Mouse (Mus musculus) ES-Bruce4 (cell line): ENCODE results near the gene Nt5c1a. TPM values are rescaled to one million over a fixed set of nuclear protein-coding genes. Genes with fewer than 3 reads are reported as not detected.
A peak's percentile ranks its signal among the peaks of the same experiment; 100 is the strongest.

ENCODE experiments used
- H3K27ac ChIP-seq: 2 replicates; pipeline ENCODE4 v1.5.1; 2012; ENCODE audit warnings: low read length, inconsistent platforms; ENCODE audit not compliant: insufficient read depth
- H3K27me3 ChIP-seq: 2 replicates; pipeline ENCODE4 v1.6.1; 2012; ENCODE audit warnings: mild to moderate bottlenecking, low read length, inconsistent platforms; ENCODE audit not compliant: control insufficient read depth, poor library complexity, insufficient read depth, severe bottlenecking
- H3K36me3 ChIP-seq: 2 replicates; pipeline ENCODE4 v1.6.1; 2012; ENCODE audit warnings: inconsistent platforms, mild to moderate bottlenecking, low read length, moderate library complexity; ENCODE audit not compliant: control insufficient read depth, poor library complexity, insufficient read depth, severe bottlenecking
- H3K4me1 ChIP-seq: one replicate; pipeline ENCODE4 v1.8.1; 2011; ENCODE audit warnings: low read length; ENCODE audit not compliant: control insufficient read depth, insufficient read depth
- H3K4me3 ChIP-seq: 2 replicates; pipeline ENCODE4 v1.5.1; 2011; ENCODE audit warnings: low read depth, mild to moderate bottlenecking, low read length
- H3K9ac ChIP-seq: 2 replicates; pipeline ENCODE4 v1.6.1; 2012; ENCODE audit warnings: low read depth, mild to moderate bottlenecking, inconsistent platforms; ENCODE audit not compliant: poor library complexity, severe bottlenecking
- H3K9me3 ChIP-seq: replicated peaks from 2 replicates; pipeline ENCODE4 v1.6.1; 2012; ENCODE audit warnings: mild to moderate bottlenecking, low read length, inconsistent platforms; ENCODE audit not compliant: control insufficient read depth, poor library complexity, insufficient read depth, severe bottlenecking
- CTCF ChIP-seq: IDR thresholded peaks from one replicate; pipeline ENCODE4 v1.8.1; 2011; ENCODE audit warnings: low read depth, low read length
- EP300 ChIP-seq: IDR thresholded peaks from 2 replicates; pipeline ENCODE4 v1.6.1; 2011; ENCODE audit warnings: low read depth, low read length; ENCODE audit not compliant: insufficient read depth
- POLR2A ChIP-seq: IDR thresholded peaks from one replicate; pipeline ENCODE4 v1.8.1; 2011; ENCODE audit warnings: low read length; ENCODE audit not compliant: insufficient read depth
- polyA plus RNA-seq: library from polyadenylated mRNA; stranded (reverse); fragments of >200 nt; gene quantifications from 2 replicates; pipeline ENCODE4 v1.2.4, GENCODE M21; 2011; ENCODE audit warnings: low read depth; ENCODE audit not compliant: missing spikeins, insufficient read depth, insufficient read length

The Nt5c1a gene
- polyA plus RNA-seq, 1 experiment, result not detected

DNA sequence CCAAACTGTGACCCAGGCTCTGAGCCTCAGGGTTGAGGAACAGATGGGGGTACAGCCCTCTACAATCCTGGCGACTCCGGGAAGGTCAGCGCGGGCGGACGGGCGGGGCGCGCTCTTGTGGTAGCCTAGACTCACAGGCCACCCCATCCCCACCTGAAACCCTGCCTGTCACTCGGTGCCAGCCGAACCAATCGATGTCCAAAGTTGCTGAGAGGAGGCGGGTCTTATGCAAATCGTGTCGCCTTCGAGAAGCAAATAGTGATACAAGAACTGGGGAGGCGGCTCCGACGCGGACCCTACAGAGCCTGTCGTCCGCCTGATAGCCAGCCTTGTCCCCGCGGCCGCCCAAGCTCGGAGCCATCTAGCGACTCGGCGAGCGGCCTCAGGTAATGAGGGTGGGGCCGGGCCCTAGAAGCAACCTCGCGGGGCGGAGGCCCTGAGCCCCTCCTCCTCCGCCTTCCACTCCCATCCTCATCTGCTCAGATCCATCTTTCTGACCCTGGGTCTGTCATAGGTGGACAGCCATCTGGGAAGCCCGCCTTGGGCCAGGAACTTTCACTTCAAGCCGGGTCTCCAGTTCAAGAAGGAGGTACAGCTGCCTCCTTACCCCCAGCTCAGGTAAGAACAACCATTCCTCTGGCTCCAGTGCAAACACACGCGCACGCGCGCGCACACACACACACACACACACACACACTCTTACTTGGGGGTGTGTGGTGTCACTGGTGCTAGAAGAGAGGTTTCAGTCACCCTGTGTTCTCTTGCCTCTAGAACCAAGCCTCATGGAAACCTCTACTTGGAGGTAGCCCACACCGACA is 17.9 kb upstream of the Nt5c1a start:
- Histone ChIP-seq H3K36me3 (no peaks in the 10 kb centered on the region), H3K4me3 (peak overlapping the region; percentile 48), H3K4me1 (no peaks in the 10 kb centered on the region), H3K9me3 (no peaks in the 10 kb centered on the region), H3K9ac (no peak overlapping the region), H3K27me3 (peaks cover 8% of the 10 kb centered on the region; the same call in 1 of the 2 replicates), H3K27ac (no peak overlapping the region)
- TF ChIP-seq CTCF (no peak), POLR2A (no peak), EP300 (no peak)

DNA sequence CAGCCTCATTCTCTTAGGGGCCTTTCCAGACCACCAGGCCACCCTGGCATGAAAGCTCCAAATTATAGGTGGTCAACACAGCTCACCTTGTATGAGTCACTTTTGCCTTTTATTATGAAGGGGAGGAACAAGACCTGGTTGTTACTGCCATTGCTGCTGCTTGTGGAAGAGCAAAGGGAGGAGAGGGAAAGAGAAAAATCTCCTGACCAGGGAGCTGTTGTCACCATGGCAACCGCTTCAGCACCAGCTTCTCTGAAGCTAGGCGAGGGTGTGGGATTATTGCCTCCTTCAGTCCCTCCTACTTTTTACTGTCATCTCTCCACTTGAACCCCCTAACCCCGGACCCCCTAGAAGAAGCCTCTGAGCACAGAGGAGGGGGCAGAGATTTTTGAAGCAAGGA is 16.5 kb upstream of the Nt5c1a start:
- Histone ChIP-seq H3K9ac (no peak overlapping the region), H3K27ac (no peak overlapping the region), H3K4me3 (no peak overlapping the region), H3K27me3 (peaks cover 8% of the 10 kb centered on the region; the same call in 1 of the 2 replicates), H3K36me3 (no peaks in the 10 kb centered on the region), H3K9me3 (no peaks in the 10 kb centered on the region), H3K4me1 (no peaks in the 10 kb centered on the region)
- no peak for TF ChIP-seq POLR2A
- TF ChIP-seq EP300, result no peak
- no peak for TF ChIP-seq CTCF

DNA sequence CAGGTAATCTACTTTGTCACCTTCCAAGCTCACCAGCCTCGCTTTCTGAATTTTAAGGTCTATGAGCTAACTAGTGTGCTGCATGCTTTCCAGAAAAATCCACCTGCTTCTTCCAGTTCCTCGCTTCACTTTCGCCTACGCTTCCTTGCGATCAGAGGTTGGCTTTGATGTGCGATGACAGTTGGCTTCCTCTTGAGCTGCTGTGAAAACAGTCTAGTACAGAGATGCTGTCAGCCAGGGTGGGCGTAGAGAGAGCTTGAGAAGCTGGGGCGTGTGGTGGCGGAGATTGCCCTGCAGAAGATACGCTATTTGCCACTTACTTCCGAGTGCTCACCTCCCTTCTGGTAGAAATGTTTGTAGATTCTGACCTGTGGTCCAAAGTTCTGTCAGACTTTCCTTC is 9.0 kb upstream of the Nt5c1a start:
- Histone ChIP-seq H3K9ac (no peak overlapping the region), H3K36me3 (no peaks in the 10 kb centered on the region), H3K9me3 (no peaks in the 10 kb centered on the region), H3K4me1 (no peaks in the 10 kb centered on the region), H3K4me3 (no peak overlapping the region), H3K27me3 (no peaks in the 10 kb centered on the region), H3K27ac (no peak overlapping the region)
- TF ChIP-seq CTCF (no peak), EP300 (no peak), POLR2A (no peak)

DNA sequence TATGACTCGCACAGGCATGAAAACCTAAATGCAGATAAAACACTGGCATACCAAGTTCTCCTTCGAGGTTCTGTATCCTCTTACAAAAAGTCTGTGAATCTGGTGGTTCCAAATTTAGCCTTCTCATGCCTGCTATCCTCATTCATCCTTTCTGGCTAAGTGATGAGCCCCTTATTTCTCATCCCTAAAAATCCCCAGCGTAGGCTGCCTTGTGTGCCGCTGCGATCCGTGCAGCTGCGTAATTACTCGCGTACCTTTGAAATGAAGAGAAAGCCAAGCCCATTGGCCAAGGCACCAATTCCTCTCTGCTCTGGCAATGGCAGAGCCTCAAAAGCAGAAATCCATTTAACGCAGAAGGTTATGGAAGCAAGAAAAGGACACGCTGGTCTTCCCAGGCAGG is 7.5 kb upstream of the Nt5c1a start:
- H3K4me3 ChIP-seq, result no peak overlapping the region
- TF ChIP-seq CTCF (no peak), EP300 (no peak)
- no peak overlapping the region for H3K9ac ChIP-seq
- H3K9me3 ChIP-seq, result no peaks in the 10 kb centered on the region
- no peaks in the 10 kb centered on the region for H3K27me3 ChIP-seq
- H3K36me3 ChIP-seq, result no peaks in the 10 kb centered on the region
- no peak overlapping the region for H3K27ac ChIP-seq
- H3K4me1 ChIP-seq, result no peaks in the 10 kb centered on the region

DNA sequence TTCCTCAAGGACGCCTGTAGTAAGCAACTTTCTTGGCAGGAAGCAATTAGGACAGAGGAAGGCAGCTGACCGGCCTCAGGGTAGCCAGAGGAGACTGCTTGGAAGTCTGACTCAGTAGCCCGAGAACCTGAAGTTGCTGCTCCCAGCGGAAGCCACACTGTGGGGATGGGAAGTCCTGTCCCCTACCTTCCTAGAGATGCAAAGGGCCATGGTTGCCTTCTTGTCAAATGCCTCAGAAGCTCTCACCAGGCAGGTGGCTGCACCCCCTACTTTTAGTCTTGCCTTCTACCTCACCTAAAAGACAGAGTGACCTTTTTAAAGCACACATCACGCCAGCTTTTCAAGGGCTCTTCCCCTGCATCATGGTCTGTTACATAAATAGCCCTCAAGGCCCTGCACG is 4.6 kb upstream of the Nt5c1a start:
- no peaks in the 10 kb centered on the region for H3K4me1 ChIP-seq
- no peaks in the 10 kb centered on the region for H3K9me3 ChIP-seq
- H3K27me3 ChIP-seq, result no peaks in the 10 kb centered on the region
- H3K4me3 ChIP-seq, result no peak overlapping the region
- no peak overlapping the region for H3K9ac ChIP-seq
- no peak for TF ChIP-seq EP300
- no peak for TF ChIP-seq CTCF
- no peak for TF ChIP-seq POLR2A
- no peaks in the 10 kb centered on the region for H3K36me3 ChIP-seq
- H3K27ac ChIP-seq, result no peak overlapping the region

DNA sequence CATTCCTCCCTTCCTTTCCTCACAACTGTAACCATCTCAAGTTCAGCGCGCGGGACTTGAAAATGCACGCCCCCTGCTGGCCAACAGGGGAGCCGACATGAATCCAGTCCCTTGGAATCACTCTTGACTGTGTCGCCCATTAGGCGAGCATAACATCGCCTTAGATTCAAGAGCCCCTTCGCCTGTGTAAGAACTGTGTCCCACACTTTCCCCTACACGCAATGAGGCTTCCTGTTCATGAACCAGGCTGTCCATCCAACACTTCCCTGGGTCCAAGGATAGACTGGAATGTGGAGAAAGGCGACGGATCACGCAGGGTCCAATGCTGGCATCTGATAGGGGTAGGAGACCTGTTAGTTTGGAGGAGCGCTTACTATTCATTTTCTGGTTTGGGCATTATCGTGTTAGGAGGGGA is 526 bp upstream of the Nt5c1a start:
- Histone ChIP-seq H3K36me3 (no peaks in the 10 kb centered on the region), H3K4me1 (no peaks in the 10 kb centered on the region), H3K9ac (peak overlapping the region; percentile 36; the same call in 1 of the 2 replicates), H3K4me3 (peak overlapping the region; percentile 76), H3K27ac (no peak overlapping the region), H3K9me3 (no peaks in the 10 kb centered on the region), H3K27me3 (no peaks in the 10 kb centered on the region)
- TF ChIP-seq EP300, result no peak
- TF ChIP-seq CTCF, result peak; percentile 80
- no peak for TF ChIP-seq POLR2A
